Mouse (Mus musculus) limb, embryonic 14.5 days (tissue): ENCODE measurements around the gene Il1a. TPM values are rescaled to one million over a fixed set of nuclear protein-coding genes. Genes with fewer than 3 reads are reported as not detected.

Source experiments
- ATAC-seq: fragments of 200-750 bp; cut with Nextera tagmentation; 2 replicates; pipeline ENCODE4 v1.8.0; 2017; ENCODE audit warnings: low read depth, moderate number of reproducible peaks, moderate TSS enrichment; ENCODE audit not compliant: low FRiP score
- DNase-seq: peaks from one replicate; pipeline ENCODE4 v3.0.0-alpha.2; 2015; ENCODE audit warnings: low spot score
- H3K27ac ChIP-seq: fragments of 300-500 bp; sonication (generic); replicated peaks from 2 replicates; pipeline ENCODE4 v1.5.1; 2014; ENCODE audit warnings: low read depth, mild to moderate bottlenecking, low read length, moderate library complexity, mixed read lengths
- H3K27me3 ChIP-seq: fragments of 300-500 bp; sonication (generic); 2 replicates; pipeline ENCODE4 v1.6.1; 2014; ENCODE audit warnings: low read length, mixed read lengths; ENCODE audit not compliant: control insufficient read depth, insufficient read depth
- H3K36me3 ChIP-seq: fragments of 300-500 bp; sonication (generic); 2 replicates; pipeline ENCODE4 v1.6.1; 2014; ENCODE audit warnings: mild to moderate bottlenecking, low read length, moderate library complexity, mixed read lengths; ENCODE audit not compliant: control insufficient read depth, insufficient read depth
- H3K4me1 ChIP-seq: fragments of 300-500 bp; sonication (generic); 2 replicates; pipeline ENCODE4 v1.6.1; 2014; ENCODE audit warnings: antibody characterized with exemption, low read length, mixed read lengths; ENCODE audit not compliant: control insufficient read depth, insufficient read depth
- H3K4me2 ChIP-seq: fragments of 300-500 bp; sonication (generic); replicated peaks from 2 replicates; pipeline ENCODE4 v1.6.1; 2014; ENCODE audit warnings: low read depth, mild to moderate bottlenecking, low read length, moderate library complexity; ENCODE audit not compliant: severe bottlenecking
- H3K4me3 ChIP-seq: fragments of 300-500 bp; sonication (generic); replicated peaks from 2 replicates; pipeline ENCODE4 v1.5.1; 2014; ENCODE audit warnings: low read length
- H3K9ac ChIP-seq: fragments of 300-500 bp; sonication (generic); 2 replicates; pipeline ENCODE4 v1.6.1; 2014; ENCODE audit warnings: mild to moderate bottlenecking, low read depth, low read length, moderate library complexity; ENCODE audit not compliant: severe bottlenecking
- H3K9me3 ChIP-seq: fragments of 300-500 bp; sonication (generic); 2 replicates; pipeline ENCODE4 v1.6.1; 2016; ENCODE audit warnings: low read length; ENCODE audit not compliant: control insufficient read depth
- POLR2A ChIP-seq: fragments of 200-500 bp; IDR thresholded peaks from 2 replicates; pipeline ENCODE4 v1.8.0; 2012; ENCODE audit warnings: inconsistent platforms, mild to moderate bottlenecking, moderate library complexity, borderline replicate concordance; ENCODE audit not compliant: insufficient read depth, insufficient read length; ENCODE audit errors: extremely low read depth
- WGBS: fragments of 180-500 bp; shearing (Covaris S2); extraction: QIAGEN DNeasy Blood & Tissue Kit; methylation state at CpG from one replicate; pipeline ENCODE4 v1.1.7; 2014; 5-methylcytosine and 5-hydroxymethylcytosine counted together
- polyA plus RNA-seq, 2 experiments: library from polyadenylated mRNA; depleted of rRNA in 1 of 2; stranded (reverse) in 1 of 2; unstranded in 1 of 2; fragments of >200 nt; fragmentation: Nextera tagmentation in 1 of 2; extraction: Ambion mirVana in 1 of 2; gene quantifications; 2 replicates each; pipeline versions ENCODE4 v1.2.1 to v1.2.3; 2012 to 2014

Il1a gene
- polyA plus RNA-seq, 2 experiments, result 0.06 TPM; not detected in 1

GRCm38 (mm10) chr2:129267738-129268137, 42.0 kb downstream of the Il1a start:
- H3K27ac ChIP-seq, result no peak overlapping the region
- no peak overlapping the region for H3K4me3 ChIP-seq
- WGBS, result 97% methylated on average over 5 of the region's 5 CpGs
- H3K4me1 ChIP-seq, result no peaks in the 10 kb centered on the region
- no peak overlapping the region for H3K9ac ChIP-seq
- 0 out of 2 replicates have a peak, but pooled peaks cover 4% of the 10 kb centered on the region for H3K9me3 ChIP-seq
- DNase-seq (no peak), ATAC-seq (no peak)
- no peak for TF ChIP-seq POLR2A
- H3K4me2 ChIP-seq, result no peak overlapping the region
- peaks cover 54% of the 10 kb centered on the region for H3K36me3 ChIP-seq
- H3K27me3 ChIP-seq, result no peaks in the 10 kb centered on the region

GRCm38 (mm10) chr2:129265316-129265715, 44.5 kb downstream of the Il1a start:
- no peaks in the 10 kb centered on the region for H3K27me3 ChIP-seq
- 0 out of 2 replicates have a peak, but pooled peaks cover 4% of the 10 kb centered on the region for H3K9me3 ChIP-seq
- TF ChIP-seq POLR2A, result no peak
- no peak overlapping the region for H3K4me3 ChIP-seq
- H3K4me1 ChIP-seq, result no peaks in the 10 kb centered on the region
- ATAC-seq (no peak), DNase-seq (no peak)
- no peak overlapping the region for H3K27ac ChIP-seq
- H3K36me3 ChIP-seq, result peaks cover 35% of the 10 kb centered on the region
- H3K9ac ChIP-seq, result no peak overlapping the region
- H3K4me2 ChIP-seq, result no peak overlapping the region
- 95% methylated on average over 7 of the region's 7 CpGs for WGBS

- H3K27me3 ChIP-seq, result no peaks in the 10 kb centered on the region
- H3K4me2 ChIP-seq, result no peak overlapping the region
- ATAC-seq, result no peak
- no peak overlapping the region for H3K4me3 ChIP-seq
- H3K36me3 ChIP-seq, result peaks cover 13% of the 10 kb centered on the region; the same call in 1 of the 2 replicates
- 0 out of 2 replicates have a peak, but pooled peaks cover 3% of the 10 kb centered on the region for H3K4me1 ChIP-seq
- TF ChIP-seq POLR2A, result no peak
- DNase-seq, result no peak
- WGBS, result 77% methylated on average over 5 of the region's 5 CpGs
- H3K9ac ChIP-seq, result no peak overlapping the region
- H3K27ac ChIP-seq, result no peak overlapping the region
- 0 out of 2 replicates have a peak, but pooled peaks cover 4% of the 10 kb centered on the region for H3K9me3 ChIP-seq
Observed at GRCm38 (mm10) chr2:129263073-129263472, 46.7 kb downstream of the Il1a start.

- Histone ChIP-seq H3K9me3 (0 out of 2 replicates have a peak, but pooled peaks cover 3% of the 10 kb centered on the region), H3K4me2 (no peak overlapping the region), H3K27ac (no peak overlapping the region), H3K36me3 (no peaks in the 10 kb centered on the region), H3K9ac (no peak overlapping the region), H3K4me1 (0 out of 2 replicates have a peak, but pooled peaks cover 3% of the 10 kb centered on the region), H3K4me3 (no peak overlapping the region), H3K27me3 (no peaks in the 10 kb centered on the region)
- 59% methylated on average over 6 of the region's 6 CpGs for WGBS
- no peak for TF ChIP-seq POLR2A
- ATAC-seq, result no peak
- DNase-seq, result no peak
Observed at GRCm38 (mm10) chr2:129261151-129261794, 48.5 kb downstream of the Il1a start.

GRCm38 (mm10) chr2:129260646-129261045, 49.1 kb downstream of the Il1a start:
- no peaks in the 10 kb centered on the region for H3K27me3 ChIP-seq
- DNase-seq, result no peak
- no peak overlapping the region for H3K4me3 ChIP-seq
- H3K4me1 ChIP-seq, result 0 out of 2 replicates have a peak, but pooled peaks cover 3% of the 10 kb centered on the region
- TF ChIP-seq POLR2A, result no peak
- no peaks in the 10 kb centered on the region for H3K9me3 ChIP-seq
- H3K27ac ChIP-seq, result no peak overlapping the region
- 69% methylated on average over 3 of the region's 3 CpGs for WGBS
- ATAC-seq, result no peak
- no peak overlapping the region for H3K9ac ChIP-seq
- H3K36me3 ChIP-seq, result no peaks in the 10 kb centered on the region
- H3K4me2 ChIP-seq, result no peak overlapping the region
